Mouse (Mus musculus): Measurements from ENCODE around the gene Gstp3.

DNA sequence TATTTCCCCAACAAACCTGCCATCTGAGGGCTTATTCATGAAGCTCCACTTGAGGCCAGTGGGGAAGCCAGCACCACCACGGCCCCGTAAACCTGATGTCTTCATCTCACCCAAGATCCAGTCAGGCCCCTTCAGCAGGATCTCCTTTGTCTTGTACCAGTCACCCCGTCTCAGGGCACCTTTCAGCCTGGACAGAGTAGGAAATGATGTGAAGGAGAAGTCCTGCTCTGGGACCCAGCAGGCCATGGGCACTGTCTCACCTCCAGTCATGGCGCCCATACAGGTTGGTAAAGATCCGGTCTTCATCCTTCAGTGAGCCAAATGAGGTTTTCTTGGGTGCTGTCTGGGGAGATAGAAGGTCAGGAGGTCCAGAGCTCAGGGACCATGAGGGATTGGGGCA, 48.3 kb downstream of the Gstp3 start:
- TF ChIP-seq CTCF (conservative IDR thresholded peaks at IDR 0.05 in 1 of 2, IDR thresholded peaks at IDR 0.05 in 1 of 2; ENCODE audit: low read depth in 2 of 2, low read length in 2 of 2) (no peak), UBTF (IDR thresholded peaks at IDR 0.05; ENCODE audit: low read depth, low read length) (no peak), MAFK (IDR thresholded peaks at IDR 0.05; ENCODE audit: insufficient replicate concordance, low read length) (no peak), KAT2A (IDR thresholded peaks at IDR 0.05; ENCODE audit: insufficient replicate concordance, low read length) (no peak), RCOR1 (conservative IDR thresholded peaks at IDR 0.05; ENCODE audit: low read depth, low read length) (no peak), TBP (conservative IDR thresholded peaks at IDR 0.05; ENCODE audit: low read depth, low read length) (no peak), ZKSCAN1 (IDR thresholded peaks at IDR 0.05; ENCODE audit: borderline replicate concordance, low read depth, low read length) (no peak), POLR2A (IDR thresholded peaks at IDR 0.05; ENCODE audit: low read depth, low read length) (no peak), POLR2AphosphoS2 (IDR thresholded peaks at IDR 0.05; ENCODE audit: low read depth, low read length) (no peak), E2F4 (IDR thresholded peaks at IDR 0.05; ENCODE audit: insufficient replicate concordance, low read depth, low read length) (no peak), CHD1 (IDR thresholded peaks at IDR 0.05; ENCODE audit: low read depth, low read length) (no peak)

Data from CH12.LX (cell line).